Mouse (Mus musculus) T-cell, adult 66 days (primary cell): Measurements from ENCODE around the gene Naa16. TPM values are rescaled to one million over a fixed set of nuclear protein-coding genes. Genes with fewer than 3 reads are reported as not detected.

Experiments
- total RNA-seq, 2 experiments: library from RNA; stranded (reverse); gene quantifications; 3 replicates in 1 of 2; 4 replicates in 1 of 2; pipeline ENCODE4 v1.2.4; 2023

The Naa16 gene
- total RNA-seq = 10 to 100 TPM; 51.0 to 67.4 TPM

DNA sequence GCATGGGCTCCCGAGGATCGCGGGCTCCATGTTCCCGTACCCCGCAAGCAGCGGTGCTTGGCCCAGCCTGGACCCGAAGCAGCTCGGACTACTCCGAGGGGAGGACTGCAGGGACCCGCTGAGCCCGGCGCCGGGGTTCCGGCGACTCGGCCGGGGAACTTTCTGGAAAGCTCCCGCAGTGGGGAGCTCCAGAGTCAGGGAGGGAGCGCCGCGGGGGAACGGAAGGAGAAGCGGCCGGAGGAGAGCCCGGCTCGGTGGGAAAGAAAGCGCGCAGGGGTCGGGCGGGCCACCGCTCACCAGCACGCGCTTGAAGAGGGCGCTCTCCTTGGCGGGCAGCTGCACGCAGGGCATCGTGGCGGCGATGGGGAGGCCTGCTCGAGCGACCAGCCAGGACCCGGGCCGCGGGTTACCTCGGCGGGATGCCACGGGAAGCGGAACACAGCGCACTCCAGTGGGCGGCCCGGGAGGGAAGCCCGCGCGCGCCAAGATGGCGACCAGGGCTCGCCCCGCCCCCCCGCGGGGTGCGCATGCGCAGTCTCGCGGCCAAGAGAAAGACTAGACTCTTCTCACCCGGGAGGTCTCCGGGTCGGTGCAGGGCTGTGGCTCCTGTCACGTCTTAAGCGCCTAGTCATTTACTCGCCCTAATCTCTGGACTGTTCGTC, at the start of gene Naa16:
Gene Naa16, minus strand, starts transcription at position 514 of the 662 bp plus-strand sequence.

DNA sequence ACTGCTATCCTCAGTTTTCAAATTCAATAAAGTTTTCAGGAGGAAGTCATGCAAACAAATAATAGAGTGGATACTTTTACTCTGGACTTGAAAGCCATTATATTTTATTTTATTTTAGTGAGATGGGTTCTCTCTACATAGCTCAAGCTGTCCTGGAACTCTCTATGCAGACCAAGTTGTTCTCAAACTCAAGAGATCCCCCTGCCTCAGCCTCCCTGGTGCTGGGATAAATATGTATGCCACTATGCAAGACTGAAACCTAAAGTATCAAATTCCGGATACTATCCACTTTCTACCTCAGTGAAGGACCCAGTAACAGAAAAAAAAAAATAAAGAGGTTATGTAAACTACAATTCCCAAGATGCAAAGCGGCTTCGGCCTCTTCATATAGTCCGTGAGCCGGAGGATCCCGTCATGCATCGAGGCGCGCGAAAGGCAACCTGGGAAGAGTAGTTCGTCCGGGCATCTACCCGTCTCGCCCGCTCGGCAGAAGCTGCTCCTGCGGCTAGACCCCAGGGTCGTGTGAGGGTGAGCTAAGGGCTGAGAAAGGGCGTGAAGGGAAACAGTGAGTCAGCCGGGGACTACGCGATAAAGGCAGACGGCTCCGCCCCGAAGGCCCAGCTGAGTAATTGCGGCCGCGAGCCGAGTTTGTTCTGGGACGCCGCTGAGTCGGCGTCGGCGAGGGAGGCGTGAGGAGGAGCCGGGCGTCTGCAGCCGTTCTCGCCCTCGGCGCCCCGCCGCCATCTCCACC, 35.6 kb upstream of the Naa16 start, which contains the start of gene Kbtbd7:
Gene Kbtbd7, plus strand, starts transcription at position 533 of the 751 bp plus-strand sequence.

DNA sequence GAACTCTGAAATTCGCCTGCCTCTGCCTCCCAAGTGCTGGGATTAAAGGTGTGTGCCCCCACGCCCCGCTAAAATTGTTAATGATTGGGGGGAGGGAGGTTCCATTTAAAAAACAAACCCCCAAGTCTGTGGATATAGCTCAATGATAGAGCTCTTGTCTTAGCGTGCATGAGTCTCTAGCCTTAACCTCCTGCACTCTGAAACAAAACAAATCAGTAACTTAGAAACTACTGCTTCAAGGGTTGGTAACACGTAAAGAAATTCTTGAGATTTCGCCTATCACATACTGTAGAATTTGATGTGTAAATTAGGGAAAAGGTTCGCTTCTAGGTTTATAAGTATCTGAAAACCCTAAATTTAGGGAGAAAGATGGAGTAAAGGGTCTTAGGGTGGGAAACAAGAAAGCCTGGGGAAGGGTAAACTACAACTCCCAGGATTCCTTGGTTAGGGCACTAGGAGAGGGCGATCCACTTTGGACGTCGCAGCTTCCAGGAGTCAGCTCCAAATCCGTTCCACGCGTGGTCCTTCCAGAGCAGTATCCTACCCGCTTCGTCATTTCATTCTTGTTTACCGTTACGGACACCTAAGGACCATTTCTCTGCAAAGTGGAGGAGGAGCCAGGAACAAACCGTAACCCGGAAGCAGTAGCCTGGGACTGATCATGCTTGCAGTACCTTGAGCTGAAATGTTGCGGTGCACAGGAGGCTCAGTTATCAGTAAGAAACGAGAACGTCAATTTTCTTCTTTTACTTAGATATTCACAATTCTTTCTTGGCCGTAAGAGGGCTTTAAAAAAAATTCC, 6.9 kb upstream of the Naa16 start, which contains the start of gene Mtrf1:
Gene Mtrf1, plus strand, starts transcription at position 452 of the 802 bp plus-strand sequence.

DNA sequence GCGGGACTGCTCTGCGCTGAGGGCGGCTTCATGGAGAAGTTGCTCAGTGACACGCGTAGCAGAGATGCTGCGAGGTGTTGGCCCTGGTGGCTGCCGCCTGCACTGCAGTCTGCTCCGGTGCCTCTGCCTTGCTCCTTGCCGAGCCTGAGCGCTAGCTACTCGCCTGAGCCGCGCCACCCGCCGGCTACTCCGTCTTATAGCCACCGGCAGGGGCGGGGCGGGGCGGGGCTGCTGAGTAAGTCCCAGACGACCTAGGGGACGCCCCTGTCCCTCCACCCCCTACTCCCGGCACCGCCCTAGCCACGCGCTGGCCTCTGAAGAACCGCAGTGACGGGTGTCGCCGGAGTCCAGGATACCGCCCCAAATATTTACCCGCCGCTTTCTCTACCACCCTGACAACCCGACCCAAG, 89.1 kb downstream of the Naa16 start, which contains the start of gene Rgcc:
Gene Rgcc, minus strand, starts transcription at position 180 of the 410 bp plus-strand sequence.

Other genes starting within 250 kb of the Naa16 start
- under 1 TPM in 1 of 2 experiments, not detected in 1; 0.20 TPM for gene Zfp957, start 143.4 kb downstream of the Naa16 start, total RNA-seq
- 100 to 1,000 TPM in 1 of 2 experiments, 10 to 100 TPM in 1; 86.6 to 100 TPM for gene Rgcc, start 89.1 kb downstream of the Naa16 start, total RNA-seq
- gene Mtrf1, start 7.0 kb upstream of the Naa16 start, total RNA-seq = 1 to 10 TPM; 1.2 to 1.5 TPM
- 10 to 100 TPM in 1 of 2 experiments, 1 to 10 TPM in 1; 8.9 to 11.3 TPM for gene Kbtbd7, start 35.7 kb upstream of the Naa16 start, total RNA-seq
- under 1 TPM; 0.27 to 0.47 TPM for gene Kbtbd6, start 61.1 kb upstream of the Naa16 start, total RNA-seq
- 100 to 1,000 TPM; 188 to 191 TPM for gene Elf1, start 90.4 kb upstream of the Naa16 start, total RNA-seq
- 10 to 100 TPM; 26.9 to 32.4 TPM for gene Wbp4, start 90.7 kb upstream of the Naa16 start, total RNA-seq
- gene Sugt1, start 196.9 kb upstream of the Naa16 start, total RNA-seq = 10 to 100 TPM; 88.2 to 92.3 TPM